Mouse (Mus musculus) frontal cortex, postnatal 25 days (tissue): Measurements from ENCODE around the gene Ubxn6.
"Not testable (repeated sequence)": the region's sequence is repeated elsewhere in the genome, so short reads cannot be mapped to it uniquely, and the experiment has no call there.

Experiments used
- DNase-seq, 2 experiments: peaks; one replicate each; pipeline ENCODE4 v3.0.0; 2022; ENCODE audit warnings: low spot score in 2 of 2

Gene Ubxn6

DNA sequence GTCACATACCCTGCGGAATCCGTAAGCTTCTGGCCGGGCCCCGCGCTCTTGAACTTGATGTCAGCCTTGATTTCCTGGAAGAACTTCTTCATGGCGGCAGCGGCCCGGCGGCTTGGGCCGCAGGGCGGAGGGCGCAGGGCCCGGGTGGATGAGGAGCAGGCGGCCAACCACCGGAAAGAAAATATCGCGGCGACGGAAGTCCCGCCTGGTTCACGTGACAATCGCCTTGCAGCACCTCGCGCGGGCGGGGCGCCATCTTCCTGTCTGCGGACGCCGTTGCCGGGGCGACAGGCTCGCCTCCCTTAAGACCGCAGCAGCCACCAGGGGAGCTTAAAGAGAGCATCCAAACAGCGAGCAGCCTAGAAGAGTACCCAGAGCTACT, at the start of gene Ubxn6:
TSS of gene Ubxn6 (minus strand) at position 202 of the 382 bp plus-strand sequence.
- DNase-seq, result peak; percentile 96 to 97

DNA sequence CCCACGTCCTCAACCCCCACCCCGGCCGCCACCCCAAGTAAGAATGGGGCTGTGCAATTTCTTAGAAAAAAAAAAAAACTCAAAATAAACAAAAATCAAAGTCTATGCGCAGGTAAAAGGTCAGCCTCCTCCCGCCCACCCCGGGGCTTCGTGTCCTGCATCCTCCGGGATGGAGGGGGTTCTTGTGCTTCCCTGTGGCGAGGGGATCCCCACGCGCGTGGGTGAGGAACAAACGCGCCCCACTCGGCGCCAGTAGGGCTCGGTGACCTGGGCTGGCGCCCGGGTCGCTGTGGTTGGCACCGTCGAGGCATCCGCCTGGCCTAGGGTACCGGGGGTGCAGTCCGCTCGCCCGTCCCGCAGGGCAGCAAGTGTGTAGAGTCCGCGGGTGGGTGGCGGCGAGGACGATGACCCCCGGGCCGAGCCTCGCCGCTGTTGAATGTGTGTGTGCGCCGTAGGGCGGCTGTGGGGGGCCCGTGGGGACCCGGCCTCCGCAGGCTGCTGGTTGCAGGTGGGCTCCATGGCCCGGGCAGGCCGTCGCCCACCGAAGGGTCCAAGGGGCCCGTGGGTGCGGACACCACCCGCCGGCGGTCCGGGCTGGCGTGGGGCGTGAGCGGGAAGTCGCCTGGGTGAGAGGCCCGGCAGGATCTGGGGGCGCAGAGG, 49.0 kb upstream of the Ubxn6 start:
- DNase-seq, result no peak

DNA sequence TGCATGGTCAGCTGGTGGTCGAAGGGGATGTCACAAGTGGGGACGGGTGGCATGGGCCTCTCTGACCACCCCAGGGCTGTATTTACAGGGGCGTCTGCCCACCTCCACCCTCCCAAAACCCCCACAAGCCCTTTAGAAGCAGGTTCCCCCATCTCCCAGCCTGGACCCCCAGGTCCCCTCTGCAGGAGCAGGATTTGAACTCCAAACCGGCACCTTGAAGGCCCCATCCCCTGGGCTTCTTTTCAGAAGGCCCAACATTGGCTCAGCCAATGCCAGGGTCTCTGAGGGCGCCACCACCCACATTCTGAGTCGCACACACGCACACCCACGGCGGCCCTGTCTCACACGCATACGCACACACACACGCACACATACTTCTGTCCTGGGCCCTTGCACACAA, 48.3 kb upstream of the Ubxn6 start:
- no peak for DNase-seq

DNA sequence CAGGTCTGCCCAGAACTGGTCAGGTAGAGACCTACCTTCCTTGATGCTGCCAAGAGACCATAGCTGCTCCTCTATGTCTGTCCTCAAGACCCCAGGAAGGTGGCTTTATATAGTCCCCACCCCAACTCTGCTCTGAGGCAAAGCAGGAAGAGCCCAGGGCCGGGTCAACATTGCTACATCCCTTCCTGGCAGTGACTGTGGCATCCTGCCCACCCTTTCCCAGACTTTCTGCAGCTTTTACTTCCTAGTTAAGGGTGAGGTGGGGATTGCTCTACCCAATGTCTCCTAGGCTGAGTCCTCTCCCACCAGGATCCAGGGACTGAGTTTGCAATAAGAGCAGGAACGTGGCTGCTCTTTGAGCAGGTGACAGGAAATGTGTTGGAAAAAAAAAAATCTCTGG, 47.0 kb upstream of the Ubxn6 start, which contains the start of gene Lrg1:
TSS of gene Lrg1 (minus strand) at position 176 of the 400 bp plus-strand sequence.
- no peak for DNase-seq

DNA sequence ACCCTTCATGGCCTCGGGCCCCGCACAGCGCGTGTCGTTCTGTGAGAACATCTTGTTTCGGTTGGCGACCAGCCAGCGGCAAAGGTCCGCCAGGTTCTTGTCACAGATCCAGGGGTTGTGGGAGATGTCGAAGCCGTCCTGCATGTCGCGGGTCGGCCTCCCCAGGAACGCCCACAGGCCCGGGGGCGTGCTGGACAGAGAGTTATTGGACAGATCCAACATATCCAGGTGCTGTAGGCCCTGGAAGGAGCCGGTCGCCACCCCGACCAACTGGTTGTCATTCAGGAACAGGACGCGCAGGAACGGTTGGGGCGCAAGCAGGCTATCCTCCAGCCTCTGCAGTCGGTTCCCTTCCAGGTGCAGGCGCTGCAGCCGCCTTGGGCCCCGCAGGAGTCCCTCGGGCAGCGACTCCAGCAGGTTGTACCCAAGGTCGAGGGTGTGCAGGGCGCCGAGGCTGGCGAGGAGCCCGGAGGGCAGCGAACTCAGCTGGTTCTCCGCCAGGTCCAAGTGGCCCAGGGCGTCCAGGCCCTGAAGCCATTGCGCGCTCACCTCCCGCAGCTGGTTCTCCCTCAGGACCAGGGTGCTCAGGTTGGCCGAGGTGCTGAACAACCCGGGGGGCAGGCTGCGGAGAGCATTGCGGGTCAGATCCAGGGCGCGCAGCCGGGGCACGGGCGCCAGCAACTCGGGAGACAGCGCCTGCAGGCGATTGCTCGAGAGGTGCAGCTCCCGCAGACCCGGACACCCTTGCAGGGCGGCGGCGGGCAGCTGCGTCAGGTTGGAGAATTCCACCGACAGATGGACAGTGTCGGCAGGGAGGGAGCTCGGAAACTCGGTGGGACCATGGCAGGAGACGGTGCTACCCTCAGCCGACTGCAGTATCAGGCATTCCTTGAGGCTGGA, 45.4 kb upstream of the Ubxn6 start:
- DNase-seq, result no peak

- DNase-seq, result no peak
These were observed 44.6 kb upstream of the Ubxn6 start for GRCm38 (mm10) chr17:56119431-56119830.

GRCm38 (mm10) chr17:56117251-56117710, 42.5 kb upstream of the Ubxn6 start, which contains the start of gene Plin5:
Gene Plin5, minus strand, starts transcription at chr17:56117596.
- no peak for DNase-seq

- DNase-seq, result no peak
These were observed 41.4 kb upstream of the Ubxn6 start for GRCm38 (mm10) chr17:56116193-56116592.

GRCm38 (mm10) chr17:56112743-56113142, 37.9 kb upstream of the Ubxn6 start:
- DNase-seq, result no peak

DNA sequence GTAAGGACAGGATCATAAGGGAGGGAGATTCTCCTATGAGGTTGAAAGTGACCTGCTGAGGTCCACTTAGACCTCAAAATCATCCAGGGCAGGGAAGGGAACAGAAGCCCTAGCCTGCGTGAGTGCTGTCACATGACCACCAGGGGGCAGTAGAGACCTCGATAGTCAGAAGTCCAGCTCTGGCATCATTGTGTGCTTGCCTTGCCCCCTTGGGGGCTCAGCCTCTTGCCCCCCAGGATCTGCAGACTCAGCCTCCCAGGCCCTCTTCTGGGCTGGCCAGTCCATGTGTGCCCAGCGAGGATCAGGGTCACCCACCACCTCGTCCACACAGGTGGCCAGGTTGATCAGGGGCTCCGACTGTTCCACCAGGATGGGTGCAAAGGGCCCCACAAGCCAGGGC, 37.0 kb upstream of the Ubxn6 start:
- peak in 1 of 2 experiments; percentile 51 for DNase-seq

- no peak for DNase-seq
These were observed 36.2 kb upstream of the Ubxn6 start for GRCm38 (mm10) chr17:56111021-56111420.

DNA sequence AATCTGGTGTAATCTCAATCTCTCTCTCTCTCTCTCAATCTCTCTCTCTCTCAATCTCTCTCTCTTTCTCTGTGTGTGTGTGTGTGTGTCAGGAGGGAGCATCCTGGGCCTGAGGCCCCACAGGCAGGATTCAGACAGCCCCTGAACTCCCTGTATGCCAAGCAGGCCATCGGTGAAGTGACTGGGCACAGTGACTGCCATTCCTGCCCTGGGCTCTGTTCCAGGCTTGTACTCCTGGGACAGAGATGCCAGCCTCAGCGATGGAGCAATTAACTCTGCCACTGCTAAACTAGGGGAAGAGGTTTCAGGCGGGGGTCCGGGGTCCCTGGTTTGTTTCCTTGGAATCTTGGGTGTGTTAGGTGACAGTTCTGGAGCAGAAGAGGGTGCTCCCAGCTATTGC, 35.7 kb upstream of the Ubxn6 start:
- DNase-seq, result no peak

DNA sequence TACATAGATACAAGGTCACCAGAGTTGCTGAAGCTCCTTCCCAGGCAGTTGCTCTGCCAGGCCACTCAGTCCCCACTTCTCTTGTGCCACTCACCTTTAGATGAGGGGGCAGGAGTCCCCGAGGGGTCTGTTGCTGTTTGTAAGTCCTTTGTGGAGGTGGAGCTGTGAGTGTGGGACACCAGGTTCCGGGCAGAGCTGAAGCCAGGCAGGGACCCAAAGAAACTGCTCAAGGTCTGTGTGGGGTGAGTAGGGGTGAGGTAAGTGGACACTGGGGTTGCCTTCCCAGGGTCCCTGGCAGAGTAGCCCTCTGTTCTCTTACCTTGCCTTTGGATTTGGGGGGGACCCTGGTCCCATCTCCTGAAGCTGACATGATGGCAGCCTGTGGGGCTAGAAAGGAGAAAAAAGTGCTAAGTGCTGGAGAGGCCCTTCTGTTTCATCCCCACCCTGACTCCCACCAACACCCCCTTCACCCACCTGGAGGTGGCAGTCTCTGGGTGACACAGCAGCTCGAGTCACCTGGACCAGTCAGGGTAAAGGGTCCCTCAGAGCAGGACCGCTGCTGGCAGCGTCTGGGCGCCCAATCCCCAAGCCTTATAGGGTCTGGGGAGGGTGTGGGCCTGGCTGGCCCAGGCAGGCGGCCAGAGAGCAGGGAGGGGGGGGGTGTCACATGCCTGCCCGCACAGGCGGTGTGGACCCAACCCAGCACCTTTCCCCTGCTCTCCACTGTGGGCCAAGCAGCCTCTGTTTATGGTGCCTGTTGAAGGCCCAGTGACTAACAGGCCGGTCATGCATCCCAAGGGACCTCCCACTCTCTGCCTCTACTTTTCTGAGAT, 34.6 kb upstream of the Ubxn6 start, which contains the start of gene Plin4:
TSS of gene Plin4 (minus strand) at position 585 of the 833 bp plus-strand sequence.
- DNase-seq, result no peak

DNA sequence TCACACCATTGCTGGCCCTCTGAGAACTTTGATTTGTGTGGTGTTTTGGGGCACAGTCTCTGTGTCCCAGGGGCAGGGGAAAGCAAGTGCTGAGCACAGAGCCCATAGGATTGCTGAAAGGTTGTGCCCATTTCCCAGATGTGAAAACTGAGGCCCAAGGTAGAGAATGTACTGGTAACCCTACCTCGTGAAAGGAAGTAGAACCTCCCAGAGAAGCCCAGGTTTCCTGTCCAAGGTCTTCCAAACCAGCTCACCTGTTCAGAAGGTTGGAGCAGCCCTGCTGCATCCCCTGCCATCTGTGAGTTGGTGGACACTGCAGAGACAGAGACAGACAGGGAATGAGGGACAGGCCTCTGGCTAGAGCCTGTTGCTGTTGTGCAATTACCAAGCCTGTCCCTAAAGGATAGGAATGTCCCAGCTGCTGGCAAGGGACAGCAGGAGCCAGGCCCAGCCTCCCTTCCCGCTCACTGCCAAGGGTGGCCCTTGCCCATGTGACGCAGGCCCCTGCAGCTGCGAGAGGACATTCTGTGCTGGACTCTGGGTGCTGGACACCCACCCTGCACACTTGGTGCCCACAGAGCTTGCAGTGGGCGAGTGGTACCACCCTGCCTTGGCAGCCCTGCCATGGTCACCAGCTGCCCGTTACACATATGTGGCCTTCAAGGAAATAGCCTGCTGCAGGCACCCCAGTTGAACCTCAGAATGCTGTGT, 33.7 kb upstream of the Ubxn6 start:
- no peak for DNase-seq

DNA sequence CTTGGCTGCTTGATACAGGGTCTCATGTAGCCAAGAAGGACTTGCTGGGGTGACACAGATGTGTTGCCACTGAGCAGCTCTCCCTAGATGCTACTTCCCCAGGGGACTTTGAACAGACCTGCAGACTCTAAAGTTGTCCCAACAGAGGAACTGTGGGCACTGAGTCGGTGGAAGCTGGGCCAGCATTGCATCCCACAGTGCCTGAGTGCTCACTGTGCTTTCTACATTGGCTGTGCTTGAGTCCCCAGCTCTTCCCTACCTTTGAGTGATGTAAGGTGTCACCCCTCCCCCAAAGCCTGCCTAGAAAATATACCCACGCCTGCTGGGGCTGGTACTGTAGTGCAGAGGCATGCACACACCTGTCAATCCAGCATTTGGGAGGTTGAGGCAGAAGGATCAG, 32.9 kb upstream of the Ubxn6 start:
- DNase-seq, result no peak

DNA sequence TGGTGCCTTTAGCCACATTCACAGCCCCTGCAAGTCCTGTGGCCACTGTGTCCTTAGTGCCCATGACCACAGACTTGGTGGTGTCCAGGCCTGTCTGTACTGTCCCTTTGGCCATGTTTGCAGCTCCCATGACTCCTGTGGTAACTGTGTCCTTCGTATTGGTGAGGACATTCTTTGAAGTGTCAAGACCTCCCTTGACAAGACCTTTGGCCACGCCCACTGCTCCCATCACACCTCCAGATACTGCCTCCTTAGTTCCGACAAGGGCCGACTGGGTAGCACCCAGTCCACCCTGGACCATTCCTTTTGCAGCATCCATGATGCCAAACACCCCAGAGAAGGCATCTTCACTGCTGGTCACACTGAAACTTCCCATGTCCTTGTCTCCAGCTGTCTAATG, 32.2 kb upstream of the Ubxn6 start:
- no peak for DNase-seq

DNA sequence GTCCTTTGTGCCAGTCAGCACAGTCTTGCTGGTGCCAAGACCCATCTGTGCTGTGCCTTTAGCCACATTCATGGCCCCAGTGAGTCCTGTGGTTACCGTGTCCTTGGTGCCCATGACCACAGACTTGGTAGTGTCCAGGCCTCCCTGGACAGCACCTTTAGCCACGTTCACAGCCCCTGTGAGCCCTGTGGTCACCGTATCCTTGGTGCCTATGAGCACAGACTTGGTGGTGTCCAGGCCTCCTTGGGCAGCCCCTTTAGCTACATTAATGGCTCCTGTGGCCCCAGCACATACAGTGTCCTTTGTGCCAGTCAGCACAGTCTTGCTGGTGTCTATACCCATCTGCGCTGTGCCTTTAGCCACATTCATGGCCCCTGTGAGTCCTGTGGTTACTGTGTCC, 31.6 kb upstream of the Ubxn6 start:
- DNase-seq, result not testable (repeated sequence)

DNA sequence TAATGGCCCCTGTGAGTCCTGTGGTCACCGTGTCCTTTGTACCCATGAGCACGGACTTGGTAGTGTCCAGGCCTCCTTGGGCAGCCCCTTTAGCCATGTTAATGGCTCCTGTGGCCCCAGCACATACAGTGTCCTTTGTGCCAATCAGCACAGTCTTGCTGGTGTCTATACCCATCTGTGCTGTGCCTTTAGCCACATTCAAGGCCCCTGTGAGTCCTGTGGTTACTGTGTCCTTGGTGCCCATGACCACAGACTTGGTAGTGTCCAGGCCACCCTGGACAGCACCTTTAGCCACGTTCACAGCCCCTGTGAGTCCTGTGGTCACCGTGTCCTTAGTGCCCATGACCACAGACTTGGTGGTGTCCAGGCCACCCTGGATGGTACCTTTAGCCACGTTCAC, 30.0 kb upstream of the Ubxn6 start:
- not testable (repeated sequence) for DNase-seq

DNA sequence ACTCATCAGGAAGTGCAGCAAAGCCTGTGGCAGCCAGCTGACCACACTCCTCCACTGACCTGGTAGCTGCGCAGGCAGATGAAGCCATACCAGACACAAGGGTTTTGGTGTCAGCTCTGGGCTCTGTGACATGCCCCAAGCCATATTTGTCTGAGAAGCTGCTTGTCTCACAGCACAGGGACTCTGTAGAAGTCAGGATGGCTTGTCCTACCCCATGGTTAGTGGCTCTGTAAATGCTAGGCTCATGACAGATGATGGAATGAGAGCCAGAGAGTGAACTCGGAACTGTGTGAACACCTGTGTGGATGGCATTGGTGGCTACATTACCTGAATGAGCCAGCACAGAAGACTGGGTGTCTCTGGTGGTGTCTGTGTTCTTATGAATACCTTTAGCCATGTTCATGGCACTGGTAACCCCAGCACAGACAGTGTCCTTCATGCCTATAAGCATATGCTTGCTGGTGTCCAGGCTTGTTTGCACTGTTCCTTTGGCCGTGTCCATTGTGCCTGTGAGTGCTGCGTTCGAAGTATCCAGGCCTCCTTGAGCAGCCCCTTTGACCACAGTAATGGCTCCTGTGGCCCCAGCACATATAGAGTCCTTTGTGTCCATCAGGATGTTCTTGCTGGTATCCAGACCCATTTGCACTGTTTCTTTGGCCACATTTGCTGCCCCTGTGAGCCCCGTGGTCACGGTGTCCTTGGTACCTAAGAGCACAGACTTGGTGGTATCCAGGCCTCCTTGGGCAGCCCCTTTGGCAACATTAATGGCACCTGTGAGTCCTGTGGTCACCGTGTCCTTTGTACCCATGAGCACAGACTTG, 28.8 kb upstream of the Ubxn6 start:
- DNase-seq, result no peak

DNA sequence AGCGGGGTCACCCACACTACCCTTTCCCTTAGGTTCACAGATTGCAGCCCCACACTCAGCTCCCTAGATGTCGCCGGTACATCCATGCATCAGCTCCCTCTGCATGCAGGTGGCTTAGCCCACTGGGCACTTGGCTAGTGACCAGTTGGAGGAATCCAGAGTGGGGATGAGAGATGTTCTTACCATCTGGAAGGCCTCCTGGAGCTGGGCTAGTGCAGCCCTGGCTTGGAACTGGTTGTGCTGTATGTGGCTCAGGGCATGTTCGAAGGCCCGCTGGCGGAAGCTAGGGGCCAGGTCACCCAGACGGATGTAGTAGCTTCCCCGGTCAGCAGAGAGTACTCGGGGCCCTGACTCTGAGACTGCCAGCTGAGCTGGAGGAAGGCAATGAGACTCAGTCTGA, 28.1 kb upstream of the Ubxn6 start:
- DNase-seq, result no peak
